Mouse (Mus musculus) spleen, adult 2 months (tissue): ENCODE data around the gene Gm20388. TPM values are rescaled to one million over a fixed set of nuclear protein-coding genes. Genes with fewer than 3 reads are reported as not detected.

Experiments used
- DNase-seq, 2 experiments: peaks; one replicate each; pipeline versions ENCODE4 v3.0.0 to v3.0.0-alpha.2; 2012 to 2021; ENCODE audit warnings: low spot score in 2 of 2, low read depth in 1 of 2
- H3K27ac ChIP-seq: fragments of 200-500 bp; 2 replicates; pipeline ENCODE4 v1.5.1; 2012; ENCODE audit warnings: low read length, inconsistent platforms; ENCODE audit not compliant: insufficient read depth
- H3K27me3 ChIP-seq: fragments of 200-500 bp; 2 replicates; pipeline ENCODE4 v1.6.1; 2012; ENCODE audit warnings: mild to moderate bottlenecking, moderate library complexity, low read length, inconsistent platforms; ENCODE audit not compliant: control insufficient read depth, insufficient read depth
- H3K36me3 ChIP-seq: fragments of 200-500 bp; 2 replicates; pipeline ENCODE4 v1.6.1; 2012; ENCODE audit warnings: mild to moderate bottlenecking, low read length, inconsistent platforms; ENCODE audit not compliant: control insufficient read depth, insufficient read depth
- H3K4me1 ChIP-seq: fragments of 200-500 bp; 2 replicates; pipeline ENCODE4 v1.6.1; 2011; ENCODE audit warnings: inconsistent platforms; ENCODE audit not compliant: control insufficient read depth, insufficient read depth, insufficient read length
- H3K4me3 ChIP-seq: fragments of 200-500 bp; 2 replicates; pipeline ENCODE4 v1.5.1; 2011; ENCODE audit warnings: mild to moderate bottlenecking, inconsistent platforms; ENCODE audit not compliant: insufficient read depth, insufficient read length; ENCODE audit errors: extremely low read depth
- CTCF ChIP-seq: fragments of 200-500 bp; IDR thresholded peaks from 2 replicates; pipeline ENCODE4 v1.5.1; 2011; ENCODE audit warnings: mild to moderate bottlenecking, inconsistent platforms; ENCODE audit not compliant: insufficient read depth, insufficient read length, insufficient replicate concordance; ENCODE audit errors: extremely low read depth
- POLR2A ChIP-seq: fragments of 200-500 bp; IDR thresholded peaks from 2 replicates; pipeline ENCODE4 v1.6.1; 2011; ENCODE audit warnings: low read depth, low read length, inconsistent platforms
- WGBS: fragments of 180-500 bp; shearing (Covaris S2); methylation state at CpG from one replicate; pipeline ENCODE4 v1.1.7; 2018; 5-methylcytosine and 5-hydroxymethylcytosine counted together
- polyA plus RNA-seq: library from polyadenylated mRNA; depleted of rRNA; stranded (reverse); fragments of >200 nt; gene quantifications from 2 replicates; pipeline ENCODE4 v1.2.3, GENCODE M21; 2012

Gene Gm20388
- polyA plus RNA-seq, 1 experiment: 26.1 TPM

GRCm38 (mm10) chr8:120146051-120146450 is 235.4 kb downstream of the Gm20388 start:
- TF ChIP-seq CTCF: no peak
- no peak for TF ChIP-seq POLR2A
- Histone ChIP-seq H3K27ac (no peak overlapping the region), H3K36me3 (no peaks in the 10 kb centered on the region), H3K4me1 (no peaks in the 10 kb centered on the region), H3K27me3 (no peaks in the 10 kb centered on the region), H3K4me3 (no peak overlapping the region)
- WGBS: 94% methylated on average over 1 of the region's 1 CpGs
- DNase-seq: no peak

GRCm38 (mm10) chr8:120150028-120150427 is 239.4 kb downstream of the Gm20388 start:
- Histone ChIP-seq H3K4me3 (no peak overlapping the region), H3K36me3 (no peaks in the 10 kb centered on the region), H3K27ac (no peak overlapping the region), H3K27me3 (no peaks in the 10 kb centered on the region), H3K4me1 (no peaks in the 10 kb centered on the region)
- no peak for DNase-seq
- 71% methylated on average over 12 of the region's 12 CpGs for WGBS
- no peak for TF ChIP-seq POLR2A
- no peak for TF ChIP-seq CTCF

DNA sequence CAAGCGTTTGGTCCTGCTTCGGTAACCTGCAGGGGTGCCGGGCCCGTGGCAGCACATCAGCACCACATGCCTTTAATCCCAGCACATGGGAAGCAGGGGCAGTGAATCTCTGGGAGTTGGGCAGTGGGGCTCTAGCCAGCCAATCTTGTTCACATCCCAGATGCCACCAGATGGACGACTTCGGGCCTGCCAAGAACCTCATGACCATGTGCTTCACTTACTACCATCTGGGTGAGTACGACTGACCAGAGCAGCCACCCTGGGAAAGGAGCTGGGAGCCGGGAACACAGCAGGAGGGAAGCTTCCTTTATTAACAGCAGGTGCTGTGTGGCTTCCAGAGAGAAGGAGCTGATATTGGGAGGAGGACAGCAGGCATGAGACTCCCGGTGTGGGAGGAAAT is 240.5 kb downstream of the Gm20388 start:
- no peak overlapping the region for H3K27ac ChIP-seq
- no peaks in the 10 kb centered on the region for H3K27me3 ChIP-seq
- WGBS: 91% methylated on average over 9 of the region's 9 CpGs
- DNase-seq: no peak
- H3K4me3 ChIP-seq: no peak overlapping the region
- H3K4me1 ChIP-seq: no peaks in the 10 kb centered on the region
- TF ChIP-seq POLR2A (no peak), CTCF (no peak)
- H3K36me3 ChIP-seq: no peaks in the 10 kb centered on the region

DNA sequence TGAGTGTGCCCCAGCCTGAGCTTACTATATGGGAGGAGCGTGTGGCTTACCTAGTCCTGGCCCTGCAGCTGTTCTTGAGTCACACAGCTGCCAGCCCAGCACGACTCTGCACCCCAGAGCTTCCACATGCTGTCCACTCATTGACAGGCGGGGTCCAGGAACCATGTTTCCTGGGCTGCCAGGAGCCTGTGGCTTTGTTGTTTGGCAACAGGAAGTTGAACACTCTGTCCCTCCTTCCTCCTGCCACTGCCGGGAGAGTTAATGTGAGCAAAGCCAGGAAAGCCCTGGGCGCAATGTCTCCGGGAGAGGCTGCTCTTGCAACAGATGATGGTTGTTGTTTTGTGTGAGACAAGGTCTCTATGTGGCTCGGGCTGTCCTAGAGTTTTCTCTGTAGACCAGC is 242.0 kb downstream of the Gm20388 start:
- no peak overlapping the region for H3K4me3 ChIP-seq
- no peaks in the 10 kb centered on the region for H3K4me1 ChIP-seq
- no peaks in the 10 kb centered on the region for H3K27me3 ChIP-seq
- no peaks in the 10 kb centered on the region for H3K36me3 ChIP-seq
- 16% methylated on average over 7 of the region's 7 CpGs for WGBS
- no peak for TF ChIP-seq CTCF
- TF ChIP-seq POLR2A: no peak
- no peak overlapping the region for H3K27ac ChIP-seq
- no peak for DNase-seq

- Histone ChIP-seq H3K4me1 (no peaks in the 10 kb centered on the region), H3K27ac (no peak overlapping the region), H3K27me3 (no peaks in the 10 kb centered on the region), H3K4me3 (no peak overlapping the region), H3K36me3 (no peaks in the 10 kb centered on the region)
- WGBS: 86% methylated on average over 8 of the region's 8 CpGs
- TF ChIP-seq CTCF (no peak), POLR2A (no peak)
- no peak for DNase-seq
Measured at GRCm38 (mm10) chr8:120160366-120160765, 249.7 kb downstream of the Gm20388 start.

DNA sequence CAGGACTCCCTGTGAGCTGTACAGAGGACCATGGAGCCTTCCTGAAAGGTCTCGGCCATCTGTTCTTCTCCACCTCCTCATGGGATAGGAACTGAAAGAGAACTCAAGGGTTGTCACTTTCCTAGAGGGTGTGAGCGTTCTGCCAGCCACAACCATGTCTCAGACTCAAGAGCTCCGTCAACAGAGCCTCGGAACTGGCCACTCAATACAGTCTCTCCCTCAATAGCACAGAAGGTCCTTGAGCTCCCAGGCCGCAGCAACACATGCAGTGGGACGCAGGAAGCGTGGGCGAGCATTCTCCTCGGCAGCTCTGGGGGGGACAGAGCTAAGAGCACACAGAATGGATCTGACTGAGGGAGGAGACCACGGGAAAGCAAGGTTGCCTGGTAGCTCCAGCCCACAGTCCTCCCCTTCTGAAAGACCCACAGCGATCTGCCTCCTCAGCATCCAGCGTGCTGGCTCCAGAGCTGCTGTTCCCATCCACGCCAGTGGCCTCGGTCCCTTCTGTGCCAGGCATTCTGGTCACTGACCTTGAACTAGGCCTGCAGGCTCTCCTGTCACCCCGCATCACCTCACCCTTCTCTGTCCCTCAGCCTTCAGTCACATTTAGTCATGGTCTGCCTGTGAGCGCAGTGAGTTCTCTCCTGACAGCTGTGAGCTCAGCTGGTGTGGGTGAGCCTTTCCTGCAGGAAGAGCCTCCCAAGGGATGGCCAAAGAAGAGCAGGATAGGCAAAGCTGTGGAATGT is 251.2 kb downstream of the Gm20388 start:
- no peak for TF ChIP-seq POLR2A
- TF ChIP-seq CTCF: no peak
- Histone ChIP-seq H3K4me1 (no peaks in the 10 kb centered on the region), H3K36me3 (no peaks in the 10 kb centered on the region), H3K27ac (no peak overlapping the region), H3K27me3 (no peaks in the 10 kb centered on the region), H3K4me3 (no peak overlapping the region)
- DNase-seq: no peak
- WGBS: 83% methylated on average over 16 of the region's 16 CpGs

- H3K4me3 ChIP-seq: no peak overlapping the region
- H3K36me3 ChIP-seq: no peaks in the 10 kb centered on the region
- no peaks in the 10 kb centered on the region for H3K27me3 ChIP-seq
- no peak for DNase-seq
- H3K4me1 ChIP-seq: no peaks in the 10 kb centered on the region
- TF ChIP-seq POLR2A: no peak
- no peak for TF ChIP-seq CTCF
- no peak overlapping the region for H3K27ac ChIP-seq
- WGBS: 53% methylated on average over 5 of the region's 5 CpGs
Measured at GRCm38 (mm10) chr8:120162404-120162752, 251.7 kb downstream of the Gm20388 start.
